Mouse (Mus musculus) bone marrow macrophage, adult 2 months (primary cell): ENCODE measurements around the gene Nxpe4. TPM values are rescaled to one million over a fixed set of nuclear protein-coding genes. Genes with fewer than 3 reads are reported as not detected.
"Not testable (repeated sequence)": the region's sequence is repeated elsewhere in the genome, so short reads cannot be mapped to it uniquely, and the experiment has no call there.

Experiments
- H3K27ac ChIP-seq: 2 replicates; pipeline ENCODE4 v1.5.1; 2012; ENCODE audit warnings: low read depth, low read length; ENCODE audit not compliant: insufficient read depth
- H3K4me1 ChIP-seq: 2 replicates; pipeline ENCODE4 v1.6.1; 2012; ENCODE audit warnings: low read length; ENCODE audit not compliant: control insufficient read depth, insufficient read depth
- H3K4me3 ChIP-seq: 2 replicates; pipeline ENCODE4 v1.5.1; 2012; ENCODE audit warnings: mild to moderate bottlenecking, low read length, moderate library complexity; ENCODE audit not compliant: insufficient read depth
- CTCF ChIP-seq: IDR thresholded peaks from 2 replicates; pipeline ENCODE4 v1.5.1; 2012; ENCODE audit warnings: low read depth, mild to moderate bottlenecking, low read length, moderate library complexity
- POLR2A ChIP-seq: IDR thresholded peaks from 2 replicates; pipeline ENCODE4 v1.6.1; 2012; ENCODE audit warnings: mild to moderate bottlenecking, low read depth, low read length, borderline replicate concordance
- polyA plus RNA-seq: library from polyadenylated mRNA; stranded (reverse); fragments of >200 nt; gene quantifications from 2 replicates; pipeline ENCODE4 v1.2.4, GENCODE M21; 2012; ENCODE audit not compliant: missing spikeins, insufficient read depth, insufficient read length

The Nxpe4 gene
- polyA plus RNA-seq, 1 experiment = 13.2 TPM

- H3K4me3 ChIP-seq = no peak overlapping the region
- peaks cover 4% of the 10 kb centered on the region; the same call in 1 of the 2 replicates for H3K4me1 ChIP-seq
- no peak overlapping the region for H3K27ac ChIP-seq
- no peak for TF ChIP-seq POLR2A
- no peak for TF ChIP-seq CTCF
Observed at GRCm38 (mm10) chr9:48298983-48299382, 137.2 kb downstream of the Nxpe4 start.

DNA sequence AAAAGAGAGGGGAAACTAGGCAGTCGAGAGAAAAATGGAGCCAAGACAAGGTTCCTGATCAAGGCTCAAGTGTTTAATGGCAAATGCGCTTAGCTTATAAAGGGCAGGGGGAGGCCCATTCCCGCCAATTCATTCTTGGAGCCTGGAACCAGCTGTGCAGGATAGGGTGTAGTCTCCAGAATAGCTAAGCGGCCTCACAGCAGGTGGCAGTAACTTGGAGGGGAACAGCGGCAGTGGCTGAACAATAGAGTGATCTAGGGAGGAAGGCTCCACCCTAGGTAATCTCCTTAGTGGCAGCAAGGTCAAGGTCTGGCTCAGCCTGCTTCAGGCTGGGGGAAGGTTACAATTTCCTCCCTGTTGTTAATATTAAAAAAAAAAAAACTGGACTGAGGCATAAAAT lies 141.7 kb downstream of the Nxpe4 start:
- not testable (repeated sequence) for H3K4me1 ChIP-seq, H3K27ac ChIP-seq, H3K4me3 ChIP-seq

DNA sequence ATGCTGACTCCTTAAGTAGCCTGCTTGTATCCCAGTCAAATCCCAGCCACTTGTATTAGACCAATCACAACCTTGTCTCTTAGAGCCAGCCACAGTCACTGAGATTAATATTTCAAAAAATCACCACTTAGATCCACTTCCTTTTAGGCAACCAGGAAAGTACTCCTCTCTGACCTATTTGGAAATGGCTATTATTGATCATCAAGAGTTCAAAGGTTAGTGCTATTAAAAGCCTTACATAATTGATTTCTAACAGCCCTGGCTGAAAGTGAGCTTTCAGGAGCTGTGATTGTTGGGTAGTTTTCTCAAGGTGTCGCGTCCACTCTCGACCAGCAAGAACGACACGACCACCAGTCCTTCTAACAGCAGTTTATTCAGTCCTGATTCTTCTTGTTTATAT lies 149.4 kb downstream of the Nxpe4 start:
- no peak for TF ChIP-seq CTCF
- no peak for TF ChIP-seq POLR2A
- no peak overlapping the region for H3K4me3 ChIP-seq
- H3K4me1 ChIP-seq = no peaks in the 10 kb centered on the region
- no peak overlapping the region for H3K27ac ChIP-seq

- Histone ChIP-seq H3K4me1 (no peaks in the 10 kb centered on the region), H3K4me3 (no peak overlapping the region), H3K27ac (no peak overlapping the region)
- no peak for TF ChIP-seq CTCF
- TF ChIP-seq POLR2A = no peak
Observed at GRCm38 (mm10) chr9:48314194-48314593, 152.4 kb downstream of the Nxpe4 start.

GRCm38 (mm10) chr9:48315825-48316224 lies 154.0 kb downstream of the Nxpe4 start:
- H3K4me1 ChIP-seq = no peaks in the 10 kb centered on the region
- TF ChIP-seq CTCF = no peak
- H3K4me3 ChIP-seq = no peak overlapping the region
- H3K27ac ChIP-seq = no peak overlapping the region

GRCm38 (mm10) chr9:48326338-48326737 lies 164.5 kb downstream of the Nxpe4 start:
- Histone ChIP-seq H3K4me1 (no peaks in the 10 kb centered on the region), H3K4me3 (no peak overlapping the region), H3K27ac (no peak overlapping the region)
- TF ChIP-seq POLR2A (no peak), CTCF (no peak)

DNA sequence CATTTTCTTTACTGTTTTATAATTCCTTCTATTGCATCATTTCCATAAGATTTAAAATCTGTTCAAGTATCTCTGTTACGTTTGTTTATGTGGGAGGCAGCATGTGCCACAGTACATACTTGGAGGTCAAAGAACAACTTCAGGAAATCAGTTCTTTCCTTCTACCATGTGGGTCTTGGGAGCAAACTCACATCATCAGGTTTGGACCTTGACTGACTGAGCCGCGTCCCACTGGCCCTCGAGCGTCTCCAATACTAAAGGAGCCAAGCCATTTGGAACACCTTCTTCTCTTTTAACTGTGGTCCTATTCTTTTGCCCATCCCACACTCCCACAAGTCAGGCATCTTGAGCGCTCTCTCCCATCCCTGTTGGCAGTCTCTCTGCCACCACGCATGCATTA lies 167.8 kb downstream of the Nxpe4 start:
- no peak for TF ChIP-seq CTCF
- no peak for TF ChIP-seq POLR2A
- Histone ChIP-seq H3K27ac (no peak overlapping the region), H3K4me1 (no peaks in the 10 kb centered on the region)

GRCm38 (mm10) chr9:48338783-48339455 lies 177.1 kb downstream of the Nxpe4 start:
- TF ChIP-seq CTCF = no peak
- no peak for TF ChIP-seq POLR2A
- Histone ChIP-seq H3K4me1 (no peaks in the 10 kb centered on the region), H3K27ac (no peak overlapping the region), H3K4me3 (no peak overlapping the region)

More for the DNA sequence above, 167.8 kb downstream of the Nxpe4 start:
- H3K4me3 ChIP-seq = no peak overlapping the region

DNA sequence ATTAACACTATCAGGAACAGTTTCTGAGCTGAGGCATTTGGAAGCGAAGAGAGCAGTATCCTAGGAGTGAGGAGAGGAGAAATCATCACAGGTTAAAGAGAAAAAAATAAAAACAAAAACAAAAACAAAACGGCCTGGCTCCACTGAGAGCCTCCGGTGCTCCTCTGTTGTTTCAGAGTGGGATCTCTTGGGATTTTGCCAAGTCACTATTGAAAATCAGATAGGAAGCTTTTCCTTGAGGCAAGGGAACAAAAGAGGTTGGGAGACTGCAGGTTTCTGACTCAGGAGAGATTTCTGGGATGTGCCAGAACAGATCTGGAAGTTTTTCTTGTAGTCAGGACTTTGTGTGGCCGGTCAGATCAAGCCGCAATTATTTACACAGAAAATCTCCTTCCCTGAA lies 177.7 kb downstream of the Nxpe4 start:
- Histone ChIP-seq H3K4me3 (no peak overlapping the region), H3K27ac (no peak overlapping the region), H3K4me1 (no peaks in the 10 kb centered on the region)
- TF ChIP-seq POLR2A (no peak), CTCF (no peak)

DNA sequence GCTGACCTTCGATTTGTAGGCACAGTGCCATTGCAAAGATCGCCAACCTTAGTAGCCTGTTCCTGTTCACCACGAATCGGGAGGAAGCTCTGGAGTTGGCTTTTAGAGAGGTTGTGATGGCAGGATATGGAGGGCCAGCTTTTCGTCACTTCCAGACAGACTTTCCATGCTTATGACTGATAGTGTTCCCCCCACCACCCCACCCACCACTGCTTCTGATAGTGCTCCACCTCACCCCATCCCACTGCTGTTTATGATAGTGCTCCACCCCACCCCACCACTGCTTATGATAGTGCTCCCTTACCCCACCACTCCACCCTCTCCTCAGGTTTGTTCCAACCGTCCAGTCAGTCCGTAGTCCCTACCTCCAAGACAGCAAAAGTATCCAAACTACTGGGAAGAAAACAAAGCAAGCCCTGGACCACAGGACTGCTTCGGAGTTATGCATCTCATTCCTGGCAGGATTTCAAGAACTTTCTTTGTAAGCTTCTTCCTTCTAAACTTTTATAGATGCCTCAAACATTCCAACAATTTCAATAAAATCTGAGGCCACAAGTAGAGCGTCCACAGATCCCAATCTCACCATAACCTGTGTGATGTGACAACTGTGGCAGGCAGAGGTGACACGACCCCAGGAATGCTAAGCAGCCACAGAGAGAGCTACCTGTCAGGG lies 179.0 kb downstream of the Nxpe4 start:
- no peaks in the 10 kb centered on the region for H3K4me1 ChIP-seq
- no peak for TF ChIP-seq CTCF
- no peak for TF ChIP-seq POLR2A
- H3K4me3 ChIP-seq = no peak overlapping the region
- no peak overlapping the region for H3K27ac ChIP-seq

GRCm38 (mm10) chr9:48345456-48345855 lies 183.6 kb downstream of the Nxpe4 start:
- Histone ChIP-seq H3K4me3 (no peak overlapping the region), H3K27ac (no peak overlapping the region), H3K4me1 (peaks cover 2% of the 10 kb centered on the region; the same call in 1 of the 2 replicates)
- no peak for TF ChIP-seq POLR2A
- no peak for TF ChIP-seq CTCF
